9 mouse cellular contexts compared by ENCODE assay signal in genomic region chr2:119669010-119669409, GRCm38 (mm10). TPM values are rescaled to one million over a fixed set of nuclear protein-coding genes. Genes with fewer than 3 reads are reported as not detected.
DNase-seq lines count a peak whose midpoint lies in the region; ATAC-seq and TF ChIP-seq lines count a peak whose summit lies in the region.
"Had no signal": no experiment of that assay in that cellular context is flagged by ENCODE, and none has a peak within 500 bp of the region (broad histone marks: within the 10 kb centered on the region; RNA-seq: fewer than 3 reads in every experiment).

No protein-coding gene starts in this region.

- no peak for DNase-seq in layer of hippocampus, adult 2 months (ENCODE audit: low spot score in 2 of 2)
- DNase-seq in layer of hippocampus, adult 11-12 months (ENCODE audit: low spot score), result no peak
- DNase-seq in ES-CJ7 (ENCODE audit: low read depth, low spot score), result peak; percentile 33
- peak; percentile 68 for DNase-seq in embryo, embryonic 11 days
- DNase-seq in midbrain, postnatal 0 days (ENCODE audit: low spot score), result no peak
- DNase-seq in forebrain, embryonic 10.5 days (ENCODE audit: extremely low spot score, low spot score), result no peak
- no peak for DNase-seq in heart, postnatal 36 days
- DNase-seq in ovary, postnatal 14 days (ENCODE audit: low spot score), result no peak

- no peaks in the 10 kb centered on the region for H3K4me1 ChIP-seq in midbrain, postnatal 0 days (ENCODE audit: insufficient read depth, low read length)
- peaks cover 2% of the 10 kb centered on the region for H3K4me1 ChIP-seq in forebrain, embryonic 10.5 days

- H3K9ac ChIP-seq in midbrain, postnatal 0 days (replicated peaks; ENCODE audit: low read length, poor library complexity, severe bottlenecking), result no peak overlapping the region

- H3K27me3 ChIP-seq in midbrain, postnatal 0 days (ENCODE audit: insufficient read depth, low read length), result no peaks in the 10 kb centered on the region
- no peaks in the 10 kb centered on the region for H3K27me3 ChIP-seq in forebrain, embryonic 10.5 days (ENCODE audit: poor library complexity, severe bottlenecking)

- H3K36me3 ChIP-seq in midbrain, postnatal 0 days (ENCODE audit: insufficient read depth, low read length), result no peaks in the 10 kb centered on the region
- H3K36me3 ChIP-seq in forebrain, embryonic 10.5 days (replicated peaks), result no peaks in the 10 kb centered on the region

- H3K4me2 ChIP-seq in midbrain, postnatal 0 days (ENCODE audit: low read depth, low read length, poor library complexity, severe bottlenecking), result no peak overlapping the region

- H3K9me3 ChIP-seq in midbrain, postnatal 0 days (ENCODE audit: low read length), result no peaks in the 10 kb centered on the region
- no peaks in the 10 kb centered on the region for H3K9me3 ChIP-seq in forebrain, embryonic 10.5 days

- WGBS in midbrain, postnatal 0 days, result 17% methylated on average over 7 of the region's 7 CpGs
- WGBS in forebrain, embryonic 10.5 days, result 14% methylated on average over 7 of the region's 7 CpGs

- H3K27ac ChIP-seq in layer of hippocampus, adult 2 months, result no peak overlapping the region
- no peak overlapping the region for H3K27ac ChIP-seq in midbrain, postnatal 0 days (ENCODE audit: low read depth, low read length)
- no peak overlapping the region for H3K27ac ChIP-seq in forebrain, embryonic 10.5 days

- intact Hi-C loops in heart, postnatal 36 days (cut with DNase I), result no loop called here

- no peak overlapping the region for H3K4me3 ChIP-seq in layer of hippocampus, adult 2 months
- no peak overlapping the region for H3K4me3 ChIP-seq in midbrain, postnatal 0 days (ENCODE audit: low read depth, low read length)
- H3K4me3 ChIP-seq in forebrain, embryonic 10.5 days, result no peak overlapping the region
- H3K4me3 ChIP-seq: myocyte had no signal

- ATAC-seq in midbrain, postnatal 0 days (ENCODE audit: low FRiP score), result no peak

- TF ChIP-seq CTCF in layer of hippocampus, adult 2 months (conservative IDR thresholded peaks at IDR 0.05), result peak; percentile 79
- TF ChIP-seq CTCF in midbrain, postnatal 0 days (IDR thresholded peaks at IDR 0.05), result peak; percentile 55

RNA-seq across cellular contexts. Expression of gene Rtf1, which starts 5.9 kb away (rescaled TPM):
- total RNA-seq in layer of hippocampus, adult 2 months (2021), result 10 to 100 TPM; 60.3 to 62.9 TPM
- total RNA-seq in midbrain, postnatal 0 days (2014; rRNA removed), result 24.4 and 27.0 TPM in 2 replicates
- 58.3 and 76.3 TPM in 2 replicates for polyA plus RNA-seq in midbrain, postnatal 0 days (2015; fragmentation: Nextera tagmentation; extraction: Ambion mirVana)
- polyA plus RNA-seq in forebrain, embryonic 10.5 days (2016; fragmentation: Nextera tagmentation; extraction: Ambion mirVana), result 56.5 and 61.8 TPM in 2 replicates
- total RNA-seq in heart, postnatal 36 days (2021), result 10 to 100 TPM; 22.9 to 24.0 TPM

RNA-seq across cellular contexts. Expression of gene Ndufaf1, which starts 6.4 kb away (rescaled TPM):
- 10 to 100 TPM; 30.7 to 31.9 TPM for total RNA-seq in layer of hippocampus, adult 2 months (2021)
- 17.6 and 18.1 TPM in 2 replicates for total RNA-seq in midbrain, postnatal 0 days (2014; rRNA removed)
- polyA plus RNA-seq in midbrain, postnatal 0 days (2015; fragmentation: Nextera tagmentation; extraction: Ambion mirVana), result 43.6 and 44.1 TPM in 2 replicates
- 50.5 and 53.9 TPM in 2 replicates for polyA plus RNA-seq in forebrain, embryonic 10.5 days (2016; fragmentation: Nextera tagmentation; extraction: Ambion mirVana)
- total RNA-seq in heart, postnatal 36 days (2021), result 10 to 100 TPM; 58.3 to 70.4 TPM

RNA-seq across cellular contexts. Expression of gene Oip5, which starts 50.7 kb away (rescaled TPM):
- under 1 TPM; 0.91 to 0.92 TPM for total RNA-seq in layer of hippocampus, adult 2 months (2021)
- 3.1 and 5.2 TPM in 2 replicates for total RNA-seq in midbrain, postnatal 0 days (2014; rRNA removed)
- 2.9 and 3.0 TPM in 2 replicates for polyA plus RNA-seq in midbrain, postnatal 0 days (2015; fragmentation: Nextera tagmentation; extraction: Ambion mirVana)
- 43.2 and 47.5 TPM in 2 replicates for polyA plus RNA-seq in forebrain, embryonic 10.5 days (2016; fragmentation: Nextera tagmentation; extraction: Ambion mirVana)
- total RNA-seq in heart, postnatal 36 days (2021), result under 1 TPM; 0.24 to 0.56 TPM

RNA-seq across cellular contexts. Expression of gene Nusap1, which starts 50.9 kb away (rescaled TPM):
- total RNA-seq in layer of hippocampus, adult 2 months (2021), result under 1 TPM; 0.88 to 0.97 TPM
- total RNA-seq in midbrain, postnatal 0 days (2014; rRNA removed), result 3.9 and 6.3 TPM in 2 replicates
- polyA plus RNA-seq in midbrain, postnatal 0 days (2015; fragmentation: Nextera tagmentation; extraction: Ambion mirVana), result 4.2 and 4.8 TPM in 2 replicates
- 98.4 and 100 TPM in 2 replicates for polyA plus RNA-seq in forebrain, embryonic 10.5 days (2016; fragmentation: Nextera tagmentation; extraction: Ambion mirVana)
- total RNA-seq in heart, postnatal 36 days (2021), result 1 to 10 TPM; 1.7 TPM

Comparison
In these comparisons a context has a peak if more than half of its experiments do, and no peak if none do; other contexts are left out.
1. DNase-seq: peak in ES-CJ7 (single experiment) and embryo, embryonic 11 days (single experiment); none in layer of hippocampus, adult 2 months (0 of 2), layer of hippocampus, adult 11-12 months (single experiment), midbrain, postnatal 0 days (single experiment), forebrain, embryonic 10.5 days (single experiment), heart, postnatal 36 days (0 of 2) and ovary, postnatal 14 days (single experiment).